Comparison of ENCODE assay signal across 12 mouse cellular contexts in genomic region chr2:52946524-52947186, GRCm38 (mm10).
DNase-seq lines count a peak whose midpoint lies in the region; ATAC-seq and TF ChIP-seq lines count a peak whose summit lies in the region.
"Had no signal": no experiment of that assay in that cellular context is flagged by ENCODE, and none has a peak within 500 bp of the region (broad histone marks: within the 10 kb centered on the region; RNA-seq: fewer than 3 reads in every experiment).

No protein-coding gene starts in this region.

- TF ChIP-seq CTCF in hindbrain, postnatal 0 days (IDR thresholded peaks at IDR 0.05; ENCODE audit: low read depth): no peak
- TF ChIP-seq CTCF in stomach, postnatal 0 days (IDR thresholded peaks at IDR 0.05; ENCODE audit: low read depth): no peak

- H3K4me2 ChIP-seq in heart, embryonic 11.5 days: no peak overlapping the region
- peak overlapping the region; percentile 15; the same call in 1 of the 2 replicates for H3K4me2 ChIP-seq in forebrain, embryonic 12.5 days
- no peak overlapping the region for H3K4me2 ChIP-seq in hindbrain, postnatal 0 days (ENCODE audit: low read depth, low read length)
- no peak overlapping the region for H3K4me2 ChIP-seq in stomach, postnatal 0 days (replicated peaks; ENCODE audit: low read depth)
- no peak overlapping the region for H3K4me2 ChIP-seq in kidney, embryonic 15.5 days
- H3K4me2 ChIP-seq: liver, embryonic 11.5 days had no signal

- no peak for ATAC-seq in heart, embryonic 11.5 days (replicated peaks; ENCODE audit: insufficient number of reproducible peaks, low FRiP score, low TSS enrichment)
- ATAC-seq in forebrain, embryonic 12.5 days (ENCODE audit: low FRiP score): peak; percentile 82
- peak; percentile 63 for ATAC-seq in hindbrain, postnatal 0 days
- no peak for ATAC-seq in stomach, postnatal 0 days (ENCODE audit: low FRiP score, low TSS enrichment)
- no peak for ATAC-seq in kidney, embryonic 15.5 days (replicated peaks; ENCODE audit: low FRiP score)

- 69% methylated on average over 11 of the region's 11 CpGs for WGBS in heart, embryonic 11.5 days (ENCODE audit: insufficient replicate concordance)
- 18% methylated on average over 11 of the region's 11 CpGs for WGBS in forebrain, embryonic 12.5 days
- WGBS in hindbrain, postnatal 0 days: 40% methylated on average over 11 of the region's 11 CpGs
- WGBS in stomach, postnatal 0 days: 72% methylated on average over 11 of the region's 11 CpGs
- WGBS in kidney, embryonic 15.5 days: 73% methylated on average over 11 of the region's 11 CpGs

- H3K9ac ChIP-seq in heart, embryonic 11.5 days (ENCODE audit: low read depth, low read length): no peak overlapping the region
- H3K9ac ChIP-seq in forebrain, embryonic 12.5 days: no peak overlapping the region
- H3K9ac ChIP-seq in hindbrain, postnatal 0 days (replicated peaks; ENCODE audit: low read length): no peak overlapping the region
- H3K9ac ChIP-seq in stomach, postnatal 0 days (ENCODE audit: low read length): no peak overlapping the region
- no peak overlapping the region for H3K9ac ChIP-seq in kidney, embryonic 15.5 days

- H3K27ac ChIP-seq in heart, embryonic 11.5 days (ENCODE audit: low read depth, low read length): no peak overlapping the region
- peak overlapping the region; percentile 84 for H3K27ac ChIP-seq in forebrain, embryonic 12.5 days
- peak overlapping the region; percentile 71 for H3K27ac ChIP-seq in hindbrain, postnatal 0 days
- no peak overlapping the region for H3K27ac ChIP-seq in stomach, postnatal 0 days (replicated peaks)
- no peak overlapping the region for H3K27ac ChIP-seq in kidney, embryonic 15.5 days

- no peaks in the 10 kb centered on the region for H3K27me3 ChIP-seq in heart, embryonic 11.5 days (ENCODE audit: control insufficient read depth, insufficient read depth, low read length)
- H3K27me3 ChIP-seq in forebrain, embryonic 12.5 days: no peaks in the 10 kb centered on the region
- no peaks in the 10 kb centered on the region for H3K27me3 ChIP-seq in hindbrain, postnatal 0 days (ENCODE audit: insufficient read depth, low read length)
- H3K27me3 ChIP-seq in stomach, postnatal 0 days (ENCODE audit: control insufficient read depth, insufficient read depth, low read length): no peaks in the 10 kb centered on the region
- no peaks in the 10 kb centered on the region for H3K27me3 ChIP-seq in kidney, embryonic 15.5 days

- no peaks in the 10 kb centered on the region for H3K36me3 ChIP-seq in heart, embryonic 11.5 days (ENCODE audit: control insufficient read depth, insufficient read depth, low read length)
- H3K36me3 ChIP-seq in forebrain, embryonic 12.5 days (replicated peaks): no peaks in the 10 kb centered on the region
- no peaks in the 10 kb centered on the region for H3K36me3 ChIP-seq in hindbrain, postnatal 0 days (ENCODE audit: insufficient read depth, low read length)
- H3K36me3 ChIP-seq in stomach, postnatal 0 days (ENCODE audit: control insufficient read depth, insufficient read depth, low read length): no peaks in the 10 kb centered on the region
- H3K36me3 ChIP-seq in kidney, embryonic 15.5 days: peaks cover 3% of the 10 kb centered on the region

- H3K9me3 ChIP-seq in heart, embryonic 11.5 days (replicated peaks; ENCODE audit: control insufficient read depth, low read length): no peaks in the 10 kb centered on the region
- H3K9me3 ChIP-seq in forebrain, embryonic 12.5 days: no peaks in the 10 kb centered on the region
- no peaks in the 10 kb centered on the region for H3K9me3 ChIP-seq in hindbrain, postnatal 0 days (ENCODE audit: low read length)
- H3K9me3 ChIP-seq in stomach, postnatal 0 days (ENCODE audit: control insufficient read depth, low read length): no peaks in the 10 kb centered on the region
- no peaks in the 10 kb centered on the region for H3K9me3 ChIP-seq in kidney, embryonic 15.5 days (replicated peaks)

- intact Hi-C loops in left cerebral cortex, postnatal 10 days (cut with DNase I): no loop called here

- no peak for TF ChIP-seq EP300 in stomach, postnatal 0 days (optimal IDR thresholded peaks at IDR 0.05)

- H3K4me3 ChIP-seq in heart, embryonic 11.5 days (ENCODE audit: low read depth, low read length): no peak overlapping the region
- no peak overlapping the region for H3K4me3 ChIP-seq in forebrain, embryonic 12.5 days (replicated peaks)
- no peak overlapping the region for H3K4me3 ChIP-seq in hindbrain, postnatal 0 days (ENCODE audit: low read length)
- H3K4me3 ChIP-seq in stomach, postnatal 0 days (ENCODE audit: low read depth, low read length): no peak overlapping the region
- no peak overlapping the region for H3K4me3 ChIP-seq in kidney, embryonic 15.5 days (replicated peaks)

- DNase-seq in heart, adult 11 months: peak; percentile 81
- peak; percentile 64 for DNase-seq in hindbrain, postnatal 0 days (ENCODE audit: low spot score)
- peak; percentile 64 for DNase-seq in retina, embryonic 14.5 days (ENCODE audit: low spot score)
- no peak for DNase-seq in left cerebral cortex, postnatal 10 days (ENCODE audit: extremely low spot score in 1 of 2, low spot score in 2 of 2)
- no peak for DNase-seq in stomach, postnatal 0 days (ENCODE audit: low spot score)
- DNase-seq: cerebellum, adult 18-20 months; gastrocnemius, postnatal 36 days; lung, postnatal 14 days had no signal

- 0 out of 2 replicates have a peak, but pooled peaks cover under 1% of the 10 kb centered on the region for H3K4me1 ChIP-seq in heart, embryonic 11.5 days (ENCODE audit: control insufficient read depth, insufficient read depth, low read length)
- H3K4me1 ChIP-seq in forebrain, embryonic 12.5 days: peaks cover 32% of the 10 kb centered on the region
- 0 out of 2 replicates have a peak, but pooled peaks cover 10% of the 10 kb centered on the region for H3K4me1 ChIP-seq in hindbrain, postnatal 0 days (ENCODE audit: insufficient read depth, low read length)
- H3K4me1 ChIP-seq in stomach, postnatal 0 days (replicated peaks; ENCODE audit: control insufficient read depth, insufficient read depth): no peaks in the 10 kb centered on the region
- peaks cover 37% of the 10 kb centered on the region for H3K4me1 ChIP-seq in kidney, embryonic 15.5 days

Comparison
In these comparisons a context has a peak if more than half of its experiments do, and no peak if none do; other contexts are left out.
1. DNase-seq: peak in heart, adult 11 months (single experiment), hindbrain, postnatal 0 days (single experiment) and retina, embryonic 14.5 days (single experiment); none in left cerebral cortex, postnatal 10 days (0 of 2) and stomach, postnatal 0 days (single experiment).
2. ATAC-seq: peak in forebrain, embryonic 12.5 days (single experiment) and hindbrain, postnatal 0 days (single experiment); none in heart, embryonic 11.5 days (single experiment), stomach, postnatal 0 days (single experiment) and kidney, embryonic 15.5 days (single experiment).
3. H3K27ac ChIP-seq: peak in forebrain, embryonic 12.5 days (single experiment) and hindbrain, postnatal 0 days (single experiment); none in heart, embryonic 11.5 days (single experiment), stomach, postnatal 0 days (single experiment) and kidney, embryonic 15.5 days (single experiment).